Mouse (Mus musculus) limb, embryonic 10.5 days (tissue): ENCODE measurements around the gene Cdk9. TPM values are rescaled to one million over a fixed set of nuclear protein-coding genes. Genes with fewer than 3 reads are reported as not detected.

Experiments used
- DNase-seq: peaks from one replicate; pipeline ENCODE4 v3.0.0-alpha.2; 2017; ENCODE audit warnings: low spot score
- H3K27ac ChIP-seq: fragments of 300-500 bp; sonication (generic); 2 replicates; pipeline ENCODE4 v1.5.1; 2016; ENCODE audit warnings: mild to moderate bottlenecking
- H3K27me3 ChIP-seq: fragments of 300-500 bp; sonication (generic); 2 replicates; pipeline ENCODE4 v1.6.1; 2016; ENCODE audit warnings: low read depth, mild to moderate bottlenecking; ENCODE audit not compliant: poor library complexity, severe bottlenecking
- H3K36me3 ChIP-seq: fragments of 300-500 bp; sonication (generic); 2 replicates; pipeline ENCODE4 v1.6.1; 2016; ENCODE audit warnings: mild to moderate bottlenecking, moderate library complexity
- H3K4me1 ChIP-seq: fragments of 300-500 bp; sonication (generic); 2 replicates; pipeline ENCODE4 v1.6.1; 2016
- H3K4me3 ChIP-seq: fragments of 300-500 bp; sonication (generic); 2 replicates; pipeline ENCODE4 v1.5.1; 2016; ENCODE audit warnings: mild to moderate bottlenecking, moderate library complexity
- H3K9me3 ChIP-seq: fragments of 300-500 bp; sonication (generic); replicated peaks from 2 replicates; pipeline ENCODE4 v1.6.1; 2016; ENCODE audit warnings: mild to moderate bottlenecking
- WGBS: fragments of 180-500 bp; shearing (Covaris S2); methylation state at CpG from one replicate; pipeline ENCODE4 v1.1.7; 2016; 5-methylcytosine and 5-hydroxymethylcytosine counted together
- polyA plus RNA-seq: library from polyadenylated mRNA; unstranded; fragments of >200 nt; fragmentation: Nextera tagmentation; extraction: Ambion mirVana; gene quantifications from 2 replicates; pipeline ENCODE4 v1.2.1, GENCODE M21; 2016

The Cdk9 gene
- polyA plus RNA-seq, 1 experiment from 2014 or later: 160 TPM

GRCm38 (mm10) chr2:32744272-32744982 is 31.6 kb upstream of the Cdk9 start:
- H3K27ac ChIP-seq: no peak overlapping the region
- 77% methylated on average over 15 of the region's 15 CpGs for WGBS
- H3K27me3 ChIP-seq: peaks cover 56% of the 10 kb centered on the region
- peaks cover 26% of the 10 kb centered on the region for H3K36me3 ChIP-seq
- peaks cover 18% of the 10 kb centered on the region for H3K4me1 ChIP-seq
- no peak overlapping the region for H3K4me3 ChIP-seq
- DNase-seq: no peak
- H3K9me3 ChIP-seq: no peaks in the 10 kb centered on the region

- 2% methylated on average over 18 of the region's 18 CpGs for WGBS
- peaks cover 64% of the 10 kb centered on the region for H3K27me3 ChIP-seq
- no peak overlapping the region for H3K27ac ChIP-seq
- peaks cover 18% of the 10 kb centered on the region for H3K4me1 ChIP-seq
- peaks cover 19% of the 10 kb centered on the region for H3K36me3 ChIP-seq
- peak overlapping the region; percentile 60 for H3K4me3 ChIP-seq
- peak; percentile 72 for DNase-seq
- H3K9me3 ChIP-seq: no peaks in the 10 kb centered on the region
Observed at GRCm38 (mm10) chr2:32742173-32742531, 29.3 kb upstream of the Cdk9 start.

- peak overlapping the region; percentile 60 for H3K4me3 ChIP-seq
- peak; percentile 67 for DNase-seq
- peaks cover 64% of the 10 kb centered on the region for H3K27me3 ChIP-seq
- 2% methylated on average over 58 of the region's 58 CpGs for WGBS
- H3K36me3 ChIP-seq: peaks cover 15% of the 10 kb centered on the region
- peaks cover 19% of the 10 kb centered on the region for H3K4me1 ChIP-seq
- H3K27ac ChIP-seq: peak overlapping the region; percentile 56; the same call in 1 of the 2 replicates
- H3K9me3 ChIP-seq: no peaks in the 10 kb centered on the region
Observed at GRCm38 (mm10) chr2:32741273-32742172, 28.6 kb upstream of the Cdk9 start.

- peaks cover 61% of the 10 kb centered on the region for H3K27me3 ChIP-seq
- 9% methylated on average over 11 of the region's 11 CpGs for WGBS
- DNase-seq: no peak
- peak within 1 kb of the TSS; percentile 56; the same call in 1 of the 2 replicates for H3K27ac ChIP-seq
- H3K36me3 ChIP-seq: peaks cover 11% of the 10 kb centered on the region
- no peaks in the 10 kb centered on the region for H3K9me3 ChIP-seq
- H3K4me3 ChIP-seq: peak within 1 kb of the TSS; percentile 60
- H3K4me1 ChIP-seq: peaks cover 23% of the 10 kb centered on the region
Observed at GRCm38 (mm10) chr2:32740916-32741272, 28.0 kb upstream of the Cdk9 start, which contains the start of gene 6330409D20Rik. Gene 6330409D20Rik (minus strand): TSS chr2:32741016.

- WGBS: 74% methylated on average over 4 of the region's 4 CpGs
Observed at GRCm38 (mm10) chr2:32739311-32739710, 26.4 kb upstream of the Cdk9 start.

GRCm38 (mm10) chr2:32737008-32737407 is 24.1 kb upstream of the Cdk9 start:
- Histone ChIP-seq H3K27me3 (peaks cover 34% of the 10 kb centered on the region), H3K27ac (peak overlapping the region; percentile 38; the same call in 1 of the 2 replicates), H3K4me3 (no peak overlapping the region), H3K9me3 (no peaks in the 10 kb centered on the region), H3K4me1 (peaks cover 41% of the 10 kb centered on the region), H3K36me3 (0 out of 2 replicates have a peak, but pooled peaks cover 2% of the 10 kb centered on the region)
- WGBS: 67% methylated on average over 6 of the region's 6 CpGs
- DNase-seq: no peak

More at GRCm38 (mm10) chr2:32739311-32739710, 26.4 kb upstream of the Cdk9 start:
- DNase-seq: no peak
- Histone ChIP-seq H3K9me3 (no peaks in the 10 kb centered on the region), H3K4me1 (peaks cover 37% of the 10 kb centered on the region), H3K27ac (no peak overlapping the region), H3K36me3 (0 out of 2 replicates have a peak, but pooled peaks cover 5% of the 10 kb centered on the region), H3K27me3 (peaks cover 57% of the 10 kb centered on the region), H3K4me3 (no peak overlapping the region)

- peaks cover 27% of the 10 kb centered on the region for H3K27me3 ChIP-seq
- H3K4me1 ChIP-seq: peaks cover 41% of the 10 kb centered on the region
- H3K9me3 ChIP-seq: no peaks in the 10 kb centered on the region
- no peak overlapping the region for H3K4me3 ChIP-seq
- H3K27ac ChIP-seq: no peak overlapping the region
- no peaks in the 10 kb centered on the region for H3K36me3 ChIP-seq
- 51% methylated on average over 3 of the region's 3 CpGs for WGBS
- no peak for DNase-seq
Observed at GRCm38 (mm10) chr2:32736306-32736829, 23.5 kb upstream of the Cdk9 start.

- no peak for DNase-seq
- no peak overlapping the region for H3K4me3 ChIP-seq
- no peaks in the 10 kb centered on the region for H3K9me3 ChIP-seq
- H3K4me1 ChIP-seq: peaks cover 50% of the 10 kb centered on the region
- WGBS: 40% methylated on average over 4 of the region's 4 CpGs
- peak overlapping the region; percentile 66 for H3K27ac ChIP-seq
- no peaks in the 10 kb centered on the region for H3K36me3 ChIP-seq
- peaks cover 13% of the 10 kb centered on the region for H3K27me3 ChIP-seq
Observed at GRCm38 (mm10) chr2:32734933-32735332, 22.1 kb upstream of the Cdk9 start.

- WGBS: 37% methylated on average over 4 of the region's 4 CpGs
- H3K27ac ChIP-seq: peak overlapping the region; percentile 66
- no peak for DNase-seq
- no peak overlapping the region for H3K4me3 ChIP-seq
- H3K27me3 ChIP-seq: peaks cover 8% of the 10 kb centered on the region
- H3K4me1 ChIP-seq: peaks cover 54% of the 10 kb centered on the region
- H3K36me3 ChIP-seq: no peaks in the 10 kb centered on the region
- no peaks in the 10 kb centered on the region for H3K9me3 ChIP-seq
Observed at GRCm38 (mm10) chr2:32734480-32734879, 21.6 kb upstream of the Cdk9 start.

GRCm38 (mm10) chr2:32732695-32733094 is 19.8 kb upstream of the Cdk9 start:
- H3K9me3 ChIP-seq: no peaks in the 10 kb centered on the region
- WGBS: 80% methylated on average over 6 of the region's 6 CpGs
- H3K4me3 ChIP-seq: no peak overlapping the region
- H3K36me3 ChIP-seq: no peaks in the 10 kb centered on the region
- H3K4me1 ChIP-seq: peaks cover 70% of the 10 kb centered on the region
- peak overlapping the region; percentile 57; the same call in 1 of the 2 replicates for H3K27ac ChIP-seq
- DNase-seq: no peak
- H3K27me3 ChIP-seq: 0 out of 2 replicates have a peak, but pooled peaks cover 4% of the 10 kb centered on the region

GRCm38 (mm10) chr2:32731911-32732310 is 19.0 kb upstream of the Cdk9 start:
- WGBS: 75% methylated on average over 4 of the region's 4 CpGs
- no peaks in the 10 kb centered on the region for H3K27me3 ChIP-seq

GRCm38 (mm10) chr2:32730854-32731253 is 18.0 kb upstream of the Cdk9 start:
- peaks cover 75% of the 10 kb centered on the region for H3K4me1 ChIP-seq
- peak; percentile 85 for DNase-seq
- peak overlapping the region; percentile 35 for H3K4me3 ChIP-seq
- no peaks in the 10 kb centered on the region for H3K27me3 ChIP-seq
- 12% methylated on average over 11 of the region's 11 CpGs for WGBS
- peak overlapping the region; percentile 82 for H3K27ac ChIP-seq
- no peaks in the 10 kb centered on the region for H3K9me3 ChIP-seq
- no peaks in the 10 kb centered on the region for H3K36me3 ChIP-seq

More at GRCm38 (mm10) chr2:32731911-32732310, 19.0 kb upstream of the Cdk9 start:
- Histone ChIP-seq H3K27ac (peak overlapping the region; percentile 82), H3K9me3 (no peaks in the 10 kb centered on the region), H3K4me3 (0 out of 2 replicates have a peak overlapping the region, but pooled peaks have one; percentile 9), H3K4me1 (peaks cover 78% of the 10 kb centered on the region), H3K36me3 (no peaks in the 10 kb centered on the region)
- DNase-seq: no peak
